In the genomic region with DNA sequence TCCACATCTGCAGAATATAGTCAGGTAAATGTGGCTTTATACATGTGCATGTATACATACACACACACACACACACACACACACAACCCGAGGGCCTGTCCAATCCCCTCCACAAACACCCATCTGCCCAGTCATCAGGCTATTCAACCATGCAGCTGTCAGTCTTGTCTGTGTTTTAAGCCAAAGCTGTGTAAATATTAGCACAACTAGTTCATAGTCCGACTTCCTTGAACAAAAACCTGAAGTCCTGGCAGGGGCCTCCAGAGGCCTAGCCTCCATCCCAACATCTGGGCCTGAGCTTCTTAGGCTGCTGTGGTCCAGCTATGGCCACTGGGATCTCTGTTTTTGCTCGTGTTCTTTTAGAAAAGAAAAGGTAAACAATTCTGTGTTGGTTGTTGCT, we compare ENCODE assay signal across 11 mouse cellular contexts.
A peak's percentile ranks its signal among the peaks of the same experiment; 100 is the strongest.
DNase-seq lines count a peak whose midpoint lies in the region; ATAC-seq and TF ChIP-seq lines count a peak whose summit lies in the region.
"Had no signal": no experiment of that assay in that cellular context is flagged by ENCODE, and none has a peak within 500 bp of the region (broad histone marks: within the 10 kb centered on the region; RNA-seq: fewer than 3 reads in every experiment).

No protein-coding gene starts in this region.

- ATAC-seq in hindbrain, embryonic 11.5 days (ENCODE audit: low FRiP score): no peak
- ATAC-seq in hindbrain, embryonic 12.5 days (ENCODE audit: low FRiP score): no peak
- no peak for ATAC-seq in kidney, embryonic 15.5 days (replicated peaks; ENCODE audit: low FRiP score)

- peak overlapping the region; percentile 91 for H3K27ac ChIP-seq in hindbrain, embryonic 10.5 days
- H3K27ac ChIP-seq in hindbrain, embryonic 11.5 days (ENCODE audit: low read depth, low read length): no peak overlapping the region
- peak overlapping the region; percentile 85 for H3K27ac ChIP-seq in hindbrain, embryonic 12.5 days
- peak overlapping the region; percentile 33 for H3K27ac ChIP-seq in kidney, embryonic 15.5 days

- H3K9ac ChIP-seq in hindbrain, embryonic 11.5 days (ENCODE audit: low read depth, low read length): no peak overlapping the region
- H3K9ac ChIP-seq in hindbrain, embryonic 12.5 days: no peak overlapping the region
- no peak overlapping the region for H3K9ac ChIP-seq in kidney, embryonic 15.5 days
- H3K9ac ChIP-seq: limb, embryonic 12.5 days had no signal

- TF ChIP-seq POLR2A in myocyte (IDR thresholded peaks at IDR 0.05; ENCODE audit: insufficient read length, low read depth): no peak

- no peak overlapping the region for H3K4me2 ChIP-seq in hindbrain, embryonic 11.5 days (replicated peaks; ENCODE audit: low read depth, low read length)
- H3K4me2 ChIP-seq in hindbrain, embryonic 12.5 days (replicated peaks): no peak overlapping the region
- 0 out of 2 replicates have a peak overlapping the region, but pooled peaks have one; percentile 9 for H3K4me2 ChIP-seq in kidney, embryonic 15.5 days
- peak overlapping the region; percentile 81 for H3K4me2 ChIP-seq in myocyte (ENCODE audit: low read depth)

- 61% methylated on average over 3 of the region's 3 CpGs for WGBS in hindbrain, embryonic 10.5 days
- 69% methylated on average over 3 of the region's 3 CpGs for WGBS in hindbrain, embryonic 11.5 days
- WGBS in hindbrain, embryonic 12.5 days: 52% methylated on average over 3 of the region's 3 CpGs
- WGBS in kidney, embryonic 15.5 days: 49% methylated on average over 3 of the region's 3 CpGs

- no peaks in the 10 kb centered on the region for H3K9me3 ChIP-seq in hindbrain, embryonic 10.5 days
- no peaks in the 10 kb centered on the region for H3K9me3 ChIP-seq in hindbrain, embryonic 11.5 days (ENCODE audit: control insufficient read depth, low read length)
- no peaks in the 10 kb centered on the region for H3K9me3 ChIP-seq in hindbrain, embryonic 12.5 days (replicated peaks)
- no peaks in the 10 kb centered on the region for H3K9me3 ChIP-seq in kidney, embryonic 15.5 days (replicated peaks)
- H3K9me3 ChIP-seq: limb, embryonic 12.5 days had no signal

- DNase-seq in hindbrain, embryonic 10.5 days (ENCODE audit: low spot score): no peak
- no peak for DNase-seq in hindbrain, embryonic 11.5 days (ENCODE audit: low spot score)
- DNase-seq in frontal cortex, postnatal 10 days (ENCODE audit: low spot score in 2 of 2): no peak
- no peak for DNase-seq in thymus, postnatal 14 days
- no peak for DNase-seq in frontal cortex, postnatal 14 days (ENCODE audit: low spot score in 2 of 2)
- DNase-seq: cerebellum, postnatal 25 days had no signal

- peaks cover 72% of the 10 kb centered on the region for H3K4me1 ChIP-seq in hindbrain, embryonic 10.5 days (replicated peaks)
- peaks cover 24% of the 10 kb centered on the region for H3K4me1 ChIP-seq in hindbrain, embryonic 11.5 days (replicated peaks; ENCODE audit: control insufficient read depth, insufficient read depth, low read length)
- H3K4me1 ChIP-seq in hindbrain, embryonic 12.5 days: peaks cover 71% of the 10 kb centered on the region
- H3K4me1 ChIP-seq in kidney, embryonic 15.5 days: peaks cover 78% of the 10 kb centered on the region

- no peaks in the 10 kb centered on the region for H3K27me3 ChIP-seq in hindbrain, embryonic 10.5 days (ENCODE audit: insufficient read depth, poor library complexity, severe bottlenecking)
- no peaks in the 10 kb centered on the region for H3K27me3 ChIP-seq in hindbrain, embryonic 11.5 days (ENCODE audit: control insufficient read depth, insufficient read depth, low read length)
- no peaks in the 10 kb centered on the region for H3K27me3 ChIP-seq in hindbrain, embryonic 12.5 days
- H3K27me3 ChIP-seq in kidney, embryonic 15.5 days: no peaks in the 10 kb centered on the region
- no peaks in the 10 kb centered on the region for H3K27me3 ChIP-seq in myocyte (ENCODE audit: control insufficient read depth, insufficient read depth, insufficient read length)
- H3K27me3 ChIP-seq: CH12.LX; limb, embryonic 12.5 days had no signal

- H3K4me3 ChIP-seq in hindbrain, embryonic 10.5 days: no peak overlapping the region
- no peak overlapping the region for H3K4me3 ChIP-seq in hindbrain, embryonic 11.5 days (ENCODE audit: low read depth, low read length)
- H3K4me3 ChIP-seq in hindbrain, embryonic 12.5 days: no peak overlapping the region
- no peak overlapping the region for H3K4me3 ChIP-seq in kidney, embryonic 15.5 days (replicated peaks)
- H3K4me3 ChIP-seq in myocyte: no peak overlapping the region
- H3K4me3 ChIP-seq: limb, embryonic 12.5 days had no signal

- peaks cover 82% of the 10 kb centered on the region for H3K79me2 ChIP-seq in myocyte (ENCODE audit: control insufficient read depth, insufficient read depth)

- no peak overlapping the region for H3ac ChIP-seq in myocyte (ENCODE audit: control insufficient read depth, insufficient read length)

- H3K36me3 ChIP-seq in hindbrain, embryonic 10.5 days: no peaks in the 10 kb centered on the region
- H3K36me3 ChIP-seq in hindbrain, embryonic 11.5 days (ENCODE audit: control insufficient read depth, insufficient read depth, low read length): no peaks in the 10 kb centered on the region
- no peaks in the 10 kb centered on the region for H3K36me3 ChIP-seq in hindbrain, embryonic 12.5 days
- H3K36me3 ChIP-seq in kidney, embryonic 15.5 days: no peaks in the 10 kb centered on the region
- no peaks in the 10 kb centered on the region for H3K36me3 ChIP-seq in myocyte (ENCODE audit: control insufficient read depth, insufficient read depth)

TF ChIP-seq in myocyte, 11 proteins besides CTCF, POLR2A, EP300 and RAD21:
- TF ChIP-seq CEBPB (IDR thresholded peaks at IDR 0.05; ENCODE audit: insufficient read depth, poor library complexity, severe bottlenecking) (no peak), MYOG (IDR thresholded peaks at IDR 0.05; ENCODE audit: control insufficient read depth in 1 of 3, insufficient read depth in 1 of 3, insufficient read length in 2 of 3, low read depth in 2 of 3) (no peak), POLR2AphosphoS2 (IDR thresholded peaks at IDR 0.05; ENCODE audit: insufficient read length, low read depth) (no peak), E2F4 (IDR thresholded peaks at IDR 0.05; ENCODE audit: insufficient read depth) (no peak), REST (IDR thresholded peaks at IDR 0.05; ENCODE audit: insufficient read depth, insufficient read length) (no peak), MAX (IDR thresholded peaks at IDR 0.05; ENCODE audit: low read depth) (no peak), MYOD1 (IDR thresholded peaks at IDR 0.05; ENCODE audit: control insufficient read depth in 1 of 3, insufficient read length in 2 of 3, low read depth in 2 of 3) (no peak), TCF12 (IDR thresholded peaks at IDR 0.05; ENCODE audit: insufficient read depth, poor library complexity, severe bottlenecking) (no peak), TCF3 (IDR thresholded peaks at IDR 0.05; ENCODE audit: insufficient read length, low read depth) (no peak)
TF ChIP-seq in myocyte: peak in this region for 0.

Comparison
In these comparisons a context has a peak if more than half of its experiments do, and no peak if none do; other contexts are left out.
1. H3K4me2 ChIP-seq: peak in kidney, embryonic 15.5 days (single experiment) and myocyte (single experiment); none in hindbrain, embryonic 11.5 days (single experiment) and hindbrain, embryonic 12.5 days (single experiment).